Mouse (Mus musculus): ENCODE data around the gene Glb1l. TPM values are rescaled to one million over a fixed set of nuclear protein-coding genes. Genes with fewer than 3 reads are reported as not detected.

Glb1l gene
- total and polyA plus RNA-seq, 3 experiments, result 2.4 to 10.8 (median 3.6) TPM

- TF ChIP-seq SMC3 (IDR thresholded peaks at IDR 0.05; ENCODE audit: low read depth, low read length) (no peak), POLR2A (IDR thresholded peaks at IDR 0.05; ENCODE audit: low read depth, low read length) (peak; percentile 63; the same call in 1 of the 2 replicates), EP300 (IDR thresholded peaks at IDR 0.05; ENCODE audit: low read length) (no peak), CTCF (conservative IDR thresholded peaks at IDR 0.05 in 1 of 2, IDR thresholded peaks at IDR 0.05 in 1 of 2; ENCODE audit: low read depth in 2 of 2, low read length in 2 of 2) (no peak; a peak in 1 of 4 replicates)
Measured at GRCm38 (mm10) chr1:75191622-75192402, 18.8 kb downstream of the Glb1l start, which contains the start of the genes Ankzf1 and Atg9a (continued).

- Histone ChIP-seq H3K27ac (ENCODE audit: insufficient read depth, low read depth) (no peak overlapping the region), H3K27me3 (replicated peaks) (no peaks in the 10 kb centered on the region), H3K4me1 (ENCODE audit: control insufficient read depth in 1 of 2, insufficient read depth in 2 of 2) (peaks cover 10 to 38% of the 10 kb centered on the region in 2 experiments), H3K9ac (ENCODE audit: insufficient read depth, low read depth) (peak overlapping the region; percentile 81), H3K79me2 (replicated peaks; ENCODE audit: control insufficient read depth, extremely low read depth, insufficient read depth, poor library complexity, severe bottlenecking) (no peaks in the 10 kb centered on the region), H3K4me2 (ENCODE audit: insufficient read depth, low read depth, poor library complexity, severe bottlenecking) (peak overlapping the region; percentile 65), H3K9me3 (replicated peaks; ENCODE audit: low read length) (no peaks in the 10 kb centered on the region), H3K4me3 (replicated peaks in 1 of 3; ENCODE audit: low read depth in 2 of 3, low read length in 2 of 3, poor library complexity in 1 of 3) (peak overlapping the region; percentile 86 to 89 (median 87)), H3K36me3 (replicated peaks in 1 of 2; ENCODE audit: control insufficient read depth in 1 of 2, insufficient read depth in 1 of 2, low read length in 1 of 2) (peaks cover 19 to 54% of the 10 kb centered on the region in 2 experiments)
- in situ Hi-C loops (cut with MboI; ENCODE audit: low pct_ligation_motif_present, low pct_unique_long_range_greater_than_20kb, low sequenced_read_pairs) (no loop called here), dilution Hi-C loops (cut with MboI; ENCODE audit: extremely low pct_ligation_motif_present, extremely low pct_unique_long_range_greater_than_20kb, low sequenced_read_pairs) (no loop called here)
- TF ChIP-seq EP300 (IDR thresholded peaks at IDR 0.05; ENCODE audit: low read length), result no peak
- TF ChIP-seq GABPA (IDR thresholded peaks at IDR 0.05; ENCODE audit: insufficient replicate concordance, low read depth, low read length), result no peak
- TF ChIP-seq BHLHE40 (IDR thresholded peaks at IDR 0.05; ENCODE audit: low read depth, low read length), result no peak
- no peak for TF ChIP-seq USF1 (IDR thresholded peaks at IDR 0.05; ENCODE audit: low read depth, low read length)
- no peak for TF ChIP-seq HCFC1 (IDR thresholded peaks at IDR 0.05; ENCODE audit: low read depth, low read length)
- no peak for TF ChIP-seq MAX (IDR thresholded peaks at IDR 0.05; ENCODE audit: low read length)
- no peak for TF ChIP-seq USF2 (conservative IDR thresholded peaks at IDR 0.05; ENCODE audit: low read depth, low read length)
- TF ChIP-seq MAFK (IDR thresholded peaks at IDR 0.05; ENCODE audit: insufficient replicate concordance, low read length), result no peak
- TF ChIP-seq ELF1 (IDR thresholded peaks at IDR 0.05; ENCODE audit: low read depth, low read length), result no peak
- no peak for TF ChIP-seq TCF12 (IDR thresholded peaks at IDR 0.05; ENCODE audit: low read depth, low read length)
- no peak for DNase-seq (ENCODE audit: extremely low read depth)
Measured at GRCm38 (mm10) chr1:75191258-75191621, 19.4 kb downstream of the Glb1l start.

GRCm38 (mm10) chr1:75190577-75190976 lies 20.0 kb downstream of the Glb1l start:
- DNase-seq (ENCODE audit: extremely low read depth), result no peak
- no peaks in the 10 kb centered on the region for H3K79me2 ChIP-seq (replicated peaks; ENCODE audit: control insufficient read depth, extremely low read depth, insufficient read depth, poor library complexity, severe bottlenecking)
- H3K4me1 ChIP-seq (ENCODE audit: control insufficient read depth in 1 of 2, insufficient read depth in 2 of 2), result peaks cover 10 to 38% of the 10 kb centered on the region in 2 experiments
- in situ Hi-C loops (cut with MboI; ENCODE audit: low pct_ligation_motif_present, low pct_unique_long_range_greater_than_20kb, low sequenced_read_pairs) (no loop called here), dilution Hi-C loops (cut with MboI; ENCODE audit: extremely low pct_ligation_motif_present, extremely low pct_unique_long_range_greater_than_20kb, low sequenced_read_pairs) (no loop called here)
- H3K4me2 ChIP-seq (ENCODE audit: insufficient read depth, low read depth, poor library complexity, severe bottlenecking), result peak overlapping the region; percentile 65; the same call in 1 of the 2 replicates
- no peaks in the 10 kb centered on the region for H3K27me3 ChIP-seq (replicated peaks)
- no peak overlapping the region for H3K27ac ChIP-seq (ENCODE audit: insufficient read depth, low read depth)
- H3K9ac ChIP-seq (ENCODE audit: insufficient read depth, low read depth), result peak overlapping the region; percentile 81; the same call in 1 of the 2 replicates
- TF ChIP-seq USF1 (IDR thresholded peaks at IDR 0.05; ENCODE audit: low read depth, low read length), result no peak
- no peak for TF ChIP-seq GABPA (IDR thresholded peaks at IDR 0.05; ENCODE audit: insufficient replicate concordance, low read depth, low read length)
- TF ChIP-seq ZNF384 (IDR thresholded peaks at IDR 0.05; ENCODE audit: low read depth, low read length), result no peak
- TF ChIP-seq SMC3 (IDR thresholded peaks at IDR 0.05; ENCODE audit: low read depth, low read length), result no peak
- TF ChIP-seq POLR2A (IDR thresholded peaks at IDR 0.05; ENCODE audit: low read depth, low read length), result no peak
- no peak for TF ChIP-seq MAX (IDR thresholded peaks at IDR 0.05; ENCODE audit: low read length)
- no peak for TF ChIP-seq USF2 (conservative IDR thresholded peaks at IDR 0.05; ENCODE audit: low read depth, low read length)
- no peak for TF ChIP-seq ZKSCAN1 (IDR thresholded peaks at IDR 0.05; ENCODE audit: borderline replicate concordance, low read depth, low read length)
- TF ChIP-seq NELFE (IDR thresholded peaks at IDR 0.05; ENCODE audit: low read depth, low read length), result no peak
- no peak for TF ChIP-seq TBP (conservative IDR thresholded peaks at IDR 0.05; ENCODE audit: low read depth, low read length)
- TF ChIP-seq ELF1 (IDR thresholded peaks at IDR 0.05; ENCODE audit: low read depth, low read length), result no peak
- no peak for TF ChIP-seq MYC (IDR thresholded peaks at IDR 0.05; ENCODE audit: low read depth, low read length)
- no peak for TF ChIP-seq EP300 (IDR thresholded peaks at IDR 0.05; ENCODE audit: low read length)
- no peak for TF ChIP-seq E2F4 (IDR thresholded peaks at IDR 0.05; ENCODE audit: insufficient replicate concordance, low read depth, low read length)
- TF ChIP-seq MEF2A (IDR thresholded peaks at IDR 0.05; ENCODE audit: borderline replicate concordance, low read depth, low read length), result no peak
- no peak for TF ChIP-seq CHD2 (IDR thresholded peaks at IDR 0.05; ENCODE audit: low read length)
- no peak for TF ChIP-seq CHD1 (IDR thresholded peaks at IDR 0.05; ENCODE audit: low read depth, low read length)
- no peak for TF ChIP-seq JUND (conservative IDR thresholded peaks at IDR 0.05; ENCODE audit: low read depth, low read length)
- peaks cover 20 to 54% of the 10 kb centered on the region in 2 experiments for H3K36me3 ChIP-seq (replicated peaks in 1 of 2; ENCODE audit: control insufficient read depth in 1 of 2, insufficient read depth in 1 of 2, low read length in 1 of 2)
- peak overlapping the region in 1 of 3 experiments; percentile 87 for H3K4me3 ChIP-seq (replicated peaks in 1 of 3; ENCODE audit: low read depth in 2 of 3, low read length in 2 of 3, poor library complexity in 1 of 3)
- H3K9me3 ChIP-seq (replicated peaks; ENCODE audit: low read length), result no peaks in the 10 kb centered on the region
